Mouse (Mus musculus) MEL (cell line): ENCODE data around the gene Slc5a4b. TPM values are rescaled to one million over a fixed set of nuclear protein-coding genes. Genes with fewer than 3 reads are reported as not detected.

Experiments used
- DNase-seq: peaks from one replicate; pipeline ENCODE4 v3.0.0; 2011; ENCODE audit warnings: low read depth, low spot score
- H3K27ac ChIP-seq: 2 replicates; pipeline ENCODE4 v1.5.1; 2012; ENCODE audit warnings: low read depth, mild to moderate bottlenecking, control low read depth, low read length, moderate library complexity; ENCODE audit not compliant: control insufficient read depth
- H3K27me3 ChIP-seq, 2 experiments: fragments of 150-350 bp in 1 of 2; sonication (generic) in 1 of 2; 2 replicates each; pipeline ENCODE4 v1.6.1; 2012; ENCODE audit warnings: low read length in 2 of 2, mild to moderate bottlenecking in 2 of 2, improper control_type of control experiment in 1 of 2, moderate library complexity in 1 of 2; ENCODE audit not compliant: insufficient read depth in 2 of 2, control insufficient read depth in 1 of 2
- H3K36me3 ChIP-seq, 2 experiments: 2 replicates each; pipeline ENCODE4 v1.6.1; 2012 to 2014; ENCODE audit warnings: low read length in 2 of 2, improper control_type of control experiment in 1 of 2, inconsistent platforms in 1 of 2, mild to moderate bottlenecking in 1 of 2; ENCODE audit not compliant: insufficient read depth in 2 of 2, control insufficient read depth in 1 of 2
- H3K4me1 ChIP-seq, 2 experiments: fragments of 150-350 bp in 1 of 2; sonication (generic) in 1 of 2; 2 replicates each; pipeline ENCODE4 v1.6.1; 2012; ENCODE audit warnings: low read length in 2 of 2, improper control_type of control experiment in 1 of 2, mild to moderate bottlenecking in 1 of 2; ENCODE audit not compliant: insufficient read depth in 2 of 2, control insufficient read depth in 1 of 2
- H3K4me3 ChIP-seq, 2 experiments: fragments of 150-350 bp in 1 of 2; sonication (generic) in 1 of 2; 2 replicates each; pipeline ENCODE4 v1.5.1; 2012; ENCODE audit warnings: low read depth in 2 of 2, low read length in 2 of 2, mild to moderate bottlenecking in 2 of 2, moderate library complexity in 2 of 2, control low read depth in 1 of 2, improper control_type of control experiment in 1 of 2; ENCODE audit not compliant: control insufficient read depth in 1 of 2, insufficient read depth in 1 of 2
- H3K79me2 ChIP-seq: 2 replicates; pipeline ENCODE4 v1.6.1; 2012; ENCODE audit warnings: mild to moderate bottlenecking, low read length, moderate library complexity; ENCODE audit not compliant: control insufficient read depth, poor library complexity, insufficient read depth
- H3K9ac ChIP-seq: 2 replicates; pipeline ENCODE4 v1.6.1; 2012; ENCODE audit warnings: low read depth, mild to moderate bottlenecking, control low read depth, low read length, moderate library complexity; ENCODE audit not compliant: control insufficient read depth, poor library complexity, severe bottlenecking
- H3K9me3 ChIP-seq: fragments of 150-350 bp; sonication (generic); replicated peaks from 2 replicates; pipeline ENCODE4 v1.6.1; 2012; ENCODE audit warnings: mild to moderate bottlenecking, low read length, improper control_type of control experiment, moderate library complexity; ENCODE audit not compliant: insufficient read depth
- CHD1 ChIP-seq: IDR thresholded peaks from 2 replicates; pipeline ENCODE4 v1.6.1; 2012; ENCODE audit warnings: low read depth, mild to moderate bottlenecking, inconsistent platforms, low read length, improper control_type of control experiment
- CTCF ChIP-seq, 3 experiments: IDR thresholded peaks in 2 of 3; conservative IDR thresholded peaks in 1 of 3; 2 replicates each; pipeline ENCODE4 v1.5.1; 2011 to 2012; ENCODE audit warnings: low read length in 3 of 3, low read depth in 2 of 3, mild to moderate bottlenecking in 2 of 3, improper control_type of control experiment in 1 of 3, inconsistent platforms in 1 of 3, mixed read lengths in 1 of 3, moderate library complexity in 1 of 3; ENCODE audit not compliant: control insufficient read depth in 1 of 3, insufficient read depth in 1 of 3, poor library complexity in 1 of 3, severe bottlenecking in 1 of 3
- E2F4 ChIP-seq: IDR thresholded peaks from 2 replicates; pipeline ENCODE4 v1.6.1; 2011; ENCODE audit warnings: low read depth, low read length, improper control_type of control experiment, borderline replicate concordance
- ELF1 ChIP-seq: IDR thresholded peaks from 2 replicates; pipeline ENCODE4 v1.6.1; 2014; ENCODE audit warnings: low read depth, mild to moderate bottlenecking, inconsistent platforms, low read length, improper control_type of control experiment, moderate library complexity
- ETS1 ChIP-seq: IDR thresholded peaks from 2 replicates; pipeline ENCODE4 v1.6.1; 2012; ENCODE audit warnings: low read depth, mild to moderate bottlenecking, inconsistent platforms, low read length, improper control_type of control experiment, moderate library complexity
- GABPA ChIP-seq: IDR thresholded peaks from 2 replicates; pipeline ENCODE4 v1.6.1; 2012; ENCODE audit warnings: low read depth, mild to moderate bottlenecking, inconsistent platforms, low read length, improper control_type of control experiment, moderate library complexity
- HCFC1 ChIP-seq: IDR thresholded peaks from 2 replicates; pipeline ENCODE4 v1.6.1; 2012; ENCODE audit warnings: low read depth, mild to moderate bottlenecking, inconsistent platforms, low read length, improper control_type of control experiment, moderate library complexity
- KAT2A ChIP-seq: conservative IDR thresholded peaks from 2 replicates; pipeline ENCODE4 v1.6.1; 2012; ENCODE audit warnings: low read depth, low read length, improper control_type of control experiment, inconsistent platforms
- MAFK ChIP-seq: IDR thresholded peaks from 2 replicates; pipeline ENCODE4 v1.6.1; 2011; ENCODE audit warnings: low read depth, mild to moderate bottlenecking, low read length, improper control_type of control experiment, borderline replicate concordance
- MAZ ChIP-seq: IDR thresholded peaks from 2 replicates; pipeline ENCODE4 v1.6.1; 2012; ENCODE audit warnings: low read depth, mild to moderate bottlenecking, inconsistent platforms, low read length, improper control_type of control experiment
- MEF2A ChIP-seq: IDR thresholded peaks from 2 replicates; pipeline ENCODE4 v1.6.1; 2014; ENCODE audit warnings: low read depth, mild to moderate bottlenecking, inconsistent platforms, low read length, improper control_type of control experiment; ENCODE audit not compliant: poor library complexity, insufficient replicate concordance, severe bottlenecking; ENCODE audit errors: extremely low read depth
- MYC ChIP-seq: IDR thresholded peaks from 2 replicates; pipeline ENCODE4 v1.6.1; 2011; ENCODE audit warnings: low read depth, mild to moderate bottlenecking, low read length, improper control_type of control experiment, moderate library complexity
- NELFE ChIP-seq: IDR thresholded peaks from 2 replicates; pipeline ENCODE4 v1.6.1; 2011; ENCODE audit warnings: low read depth, low read length, improper control_type of control experiment
- NRF1 ChIP-seq: IDR thresholded peaks from 2 replicates; pipeline ENCODE4 v1.6.1; 2014; ENCODE audit warnings: low read depth, mild to moderate bottlenecking, inconsistent platforms, low read length, improper control_type of control experiment, moderate library complexity; ENCODE audit not compliant: poor library complexity, insufficient read depth, severe bottlenecking
- POLR2A ChIP-seq, 2 experiments: IDR thresholded peaks; 2 replicates each; pipeline ENCODE4 v1.6.1; 2011 to 2012; ENCODE audit warnings: low read length in 2 of 2, mild to moderate bottlenecking in 2 of 2, control low read depth in 1 of 2, improper control_type of control experiment in 1 of 2, low read depth in 1 of 2, moderate library complexity in 1 of 2; ENCODE audit not compliant: control insufficient read depth in 1 of 2, insufficient read depth in 1 of 2, poor library complexity in 1 of 2
- POLR2AphosphoS2 ChIP-seq: IDR thresholded peaks from 2 replicates; pipeline ENCODE4 v1.6.1; 2011; ENCODE audit warnings: low read length, improper control_type of control experiment
- RAD21 ChIP-seq: IDR thresholded peaks from 2 replicates; pipeline ENCODE4 v1.6.1; 2011; ENCODE audit warnings: mild to moderate bottlenecking, low read depth, low read length, improper control_type of control experiment
- SIN3A ChIP-seq: IDR thresholded peaks from 2 replicates; pipeline ENCODE4 v1.6.1; 2012; ENCODE audit warnings: low read length, improper control_type of control experiment, inconsistent platforms
- SMC3 ChIP-seq: IDR thresholded peaks from 2 replicates; pipeline ENCODE4 v1.6.1; 2011; ENCODE audit warnings: low read depth, low read length, improper control_type of control experiment
- TAL1 ChIP-seq: IDR thresholded peaks from 2 replicates; pipeline ENCODE4 v1.6.1; 2012; ENCODE audit warnings: mild to moderate bottlenecking, inconsistent platforms, low read length, moderate library complexity, mixed read lengths
- USF1 ChIP-seq: IDR thresholded peaks from 2 replicates; pipeline ENCODE4 v1.6.1; 2014; ENCODE audit warnings: low read depth, mild to moderate bottlenecking, inconsistent platforms, low read length, improper control_type of control experiment, moderate library complexity
- ZC3H11A ChIP-seq: IDR thresholded peaks from 2 replicates; pipeline ENCODE4 v1.6.1; 2012; ENCODE audit warnings: low read depth, mild to moderate bottlenecking, inconsistent platforms, low read length, improper control_type of control experiment
- ZMIZ1 ChIP-seq: IDR thresholded peaks from 2 replicates; pipeline ENCODE4 v1.6.1; 2012; ENCODE audit warnings: low read depth, mild to moderate bottlenecking, inconsistent platforms, low read length, improper control_type of control experiment, moderate library complexity
- polyA plus RNA-seq, 2 experiments: library from polyadenylated mRNA; stranded (reverse) in 1 of 2; unstranded in 1 of 2; fragments of >175 nt in 1 of 2; fragments of >200 nt in 1 of 2; gene quantifications; 2 replicates each; pipeline versions ENCODE4 v1.2.1 to v1.2.4; 2012; ENCODE audit warnings: low replicate concordance in 2 of 2, low read depth in 1 of 2; ENCODE audit not compliant: insufficient read length in 2 of 2, insufficient read depth in 1 of 2, missing spikeins in 1 of 2
- total RNA-seq: library from RNA; depleted of rRNA; stranded (reverse); fragments of 300-350 nt; gene quantifications from 2 replicates; pipeline ENCODE4 v1.2.3, GENCODE M21; 2012

Slc5a4b gene
- total and polyA plus RNA-seq, 3 experiments, result 0.03 TPM; not detected in 2

- DNase-seq, result peak; percentile 14
Measured at GRCm38 (mm10) chr10:76136318-76136717, 25.6 kb upstream of the Slc5a4b start.

GRCm38 (mm10) chr10:76132506-76132905 lies 21.7 kb upstream of the Slc5a4b start:
- H3K9me3 ChIP-seq, result no peaks in the 10 kb centered on the region
- no peaks in the 10 kb centered on the region for H3K36me3 ChIP-seq
- H3K79me2 ChIP-seq, result no peaks in the 10 kb centered on the region
- peaks cover 3 to 11% of the 10 kb centered on the region in 2 experiments; a peak in 3 of 4 replicates for H3K27me3 ChIP-seq
- H3K4me3 ChIP-seq, result no peak overlapping the region
- no peaks in the 10 kb centered on the region for H3K4me1 ChIP-seq
- no peak overlapping the region for H3K27ac ChIP-seq
- DNase-seq, result no peak
- H3K9ac ChIP-seq, result no peak overlapping the region
- TF ChIP-seq MAFK (no peak), SMC3 (no peak), MEF2A (no peak), POLR2A (IDR thresholded peaks at IDR 0.05; ENCODE audit: control insufficient read depth in 1 of 2, insufficient read depth in 1 of 2, low read depth in 1 of 2, low read length in 2 of 2, poor library complexity in 1 of 2) (no peak), HCFC1 (no peak), SIN3A (no peak), NELFE (no peak), ZC3H11A (no peak), E2F4 (no peak), MAZ (no peak), ZMIZ1 (no peak), POLR2AphosphoS2 (no peak), ETS1 (no peak), MYC (no peak), KAT2A (no peak), USF1 (no peak), TAL1 (no peak), GABPA (no peak), CTCF (IDR thresholded peaks at IDR 0.05 in 2 of 3, conservative IDR thresholded peaks at IDR 0.05 in 1 of 3; ENCODE audit: control insufficient read depth in 1 of 3, insufficient read depth in 1 of 3, low read depth in 2 of 3, low read length in 3 of 3, poor library complexity in 1 of 3, severe bottlenecking in 1 of 3) (no peak), ELF1 (no peak)

More at GRCm38 (mm10) chr10:76136318-76136717, 25.6 kb upstream of the Slc5a4b start:
- TF ChIP-seq SMC3, result peak; percentile 37; the same call in 1 of the 2 replicates
- no peak for TF ChIP-seq CHD1
- TF ChIP-seq NELFE, result no peak
- TF ChIP-seq TAL1, result no peak
- peak in 1 of 3 experiments; percentile 44; a peak in 2 of 6 replicates for TF ChIP-seq CTCF (IDR thresholded peaks at IDR 0.05 in 2 of 3, conservative IDR thresholded peaks at IDR 0.05 in 1 of 3; ENCODE audit: control insufficient read depth in 1 of 3, insufficient read depth in 1 of 3, low read depth in 2 of 3, low read length in 3 of 3, poor library complexity in 1 of 3, severe bottlenecking in 1 of 3)
- no peak for TF ChIP-seq NRF1
- TF ChIP-seq RAD21, result peak; percentile 31; the same call in 1 of the 2 replicates
- no peaks in the 10 kb centered on the region for H3K9me3 ChIP-seq
- no peaks in the 10 kb centered on the region for H3K79me2 ChIP-seq
- peaks cover 2 to 11% of the 10 kb centered on the region in 2 experiments; a peak in 3 of 4 replicates for H3K27me3 ChIP-seq
- H3K27ac ChIP-seq, result no peak overlapping the region
- no peak overlapping the region for H3K4me3 ChIP-seq
- no peaks in the 10 kb centered on the region for H3K36me3 ChIP-seq
- no peak overlapping the region for H3K9ac ChIP-seq
- H3K4me1 ChIP-seq, result no peaks in the 10 kb centered on the region
